Mouse (Mus musculus) CD4-positive, CD25-positive, alpha-beta regulatory T cell, adult 2 months (primary cell): ENCODE measurements around the gene Gm5798.
"Not testable (repeated sequence)": the region's sequence is repeated elsewhere in the genome, so short reads cannot be mapped to it uniquely, and the experiment has no call there.

Experiments used
- DNase-seq: peaks from one replicate; pipeline ENCODE4 v3.0.0-alpha.2; 2012; ENCODE audit warnings: low read depth, low spot score

Gene Gm5798

GRCm38 (mm10) chr14:41348309-41348708 lies at the start of gene Gm5798:
Gene Gm5798, plus strand, starts transcription at chr14:41348609.
- DNase-seq: not testable (repeated sequence)

GRCm38 (mm10) chr14:41386279-41386678 lies 37.9 kb downstream of the Gm5798 start, which contains the start of gene Gm7945:
Gene Gm7945, minus strand, starts transcription at chr14:41386379.
- DNase-seq: not testable (repeated sequence)
